Mouse (Mus musculus) kidney, postnatal 4 days (tissue): ENCODE measurements at regions not wholly inside any gene's neighbourhood (a gene's known extent, or its start where the extent isn't known, plus 50 kb on each side); places are given as distances from the start of the nearest gene placed in this dataset.
"Not testable (repeated sequence)": the region's sequence is repeated elsewhere in the genome, so short reads cannot be mapped to it uniquely, and the experiment has no call there.

ENCODE experiments used
- DNase-seq, 2 experiments: peaks; one replicate each; pipeline ENCODE4 v3.0.0; 2021; ENCODE audit warnings: mixed read lengths in 2 of 2

DNA sequence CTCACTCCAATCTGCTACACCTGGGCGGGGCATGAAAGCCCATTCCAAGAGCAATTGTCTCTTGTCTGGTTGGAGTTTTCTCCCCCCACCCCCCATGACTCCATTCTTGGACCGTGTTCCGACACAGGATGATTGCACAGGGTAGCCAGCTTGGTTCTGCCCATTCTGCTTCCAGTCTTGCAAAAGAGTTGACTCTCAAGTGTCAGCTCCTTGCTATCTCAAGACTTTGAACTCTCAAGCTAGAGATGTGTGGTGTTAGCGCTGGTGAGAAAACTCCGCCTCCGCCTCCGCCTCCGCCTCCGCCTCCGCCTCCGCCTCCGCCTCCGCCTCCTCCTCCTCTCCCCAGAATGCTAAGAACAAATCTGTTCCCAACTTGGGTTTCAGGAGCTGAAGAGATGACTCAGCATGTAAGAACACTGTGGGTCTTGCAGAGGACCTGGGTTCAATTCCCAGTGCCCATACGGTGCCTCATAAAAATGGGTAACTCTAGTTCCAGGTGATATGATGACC, 135.1 kb downstream of the Bcat1 start:
- no peak for DNase-seq

DNA sequence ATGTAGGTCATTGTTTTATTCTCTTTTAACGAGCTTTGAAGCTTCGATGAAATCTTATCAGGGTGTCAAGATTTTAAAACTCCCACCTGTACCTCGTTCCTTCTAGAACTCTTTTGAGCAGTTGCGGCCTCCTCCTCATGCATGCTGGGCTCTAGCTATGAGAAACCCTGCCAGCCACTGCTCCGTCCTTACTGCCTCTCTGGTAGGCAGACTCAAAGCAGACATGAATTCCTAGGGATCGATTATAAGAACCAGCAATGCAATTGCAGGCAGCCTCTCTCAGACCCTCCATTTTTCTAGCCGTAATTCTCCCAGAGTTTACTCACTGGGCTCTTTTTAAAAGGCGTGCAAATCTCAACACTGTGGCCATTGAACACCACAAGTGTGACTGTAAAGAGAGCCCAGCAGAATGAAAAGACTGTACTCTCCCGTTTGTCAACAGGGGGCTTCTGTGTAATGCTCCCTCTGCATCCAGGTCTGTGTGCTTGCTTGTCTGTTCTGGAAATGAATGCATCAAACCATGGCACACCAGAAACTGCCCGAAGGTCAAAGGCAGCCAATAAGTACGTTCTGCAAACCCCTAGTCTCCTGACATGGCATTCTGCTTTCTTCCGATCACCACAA, 137.3 kb downstream of the Bcat1 start:
- DNase-seq = no peak

DNA sequence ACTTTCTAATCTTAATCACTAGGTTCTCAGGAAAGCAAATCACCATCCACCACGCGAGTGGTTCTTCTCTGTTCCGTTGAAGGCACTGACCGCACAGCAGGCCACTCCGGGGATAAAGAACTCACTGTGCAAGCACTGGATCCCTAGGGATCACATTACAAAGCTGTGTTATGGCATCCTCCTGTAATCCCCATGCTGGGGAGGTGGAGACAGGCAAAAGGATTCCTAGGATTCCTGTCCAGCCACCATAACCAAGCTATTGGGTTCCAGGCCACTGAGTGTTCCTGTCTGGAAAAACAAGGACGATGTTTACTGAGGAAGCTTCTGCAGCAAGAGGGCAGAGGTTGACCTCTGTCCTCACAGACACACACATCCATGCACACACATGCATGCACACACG, 138.8 kb downstream of the Bcat1 start:
- DNase-seq = no peak

DNA sequence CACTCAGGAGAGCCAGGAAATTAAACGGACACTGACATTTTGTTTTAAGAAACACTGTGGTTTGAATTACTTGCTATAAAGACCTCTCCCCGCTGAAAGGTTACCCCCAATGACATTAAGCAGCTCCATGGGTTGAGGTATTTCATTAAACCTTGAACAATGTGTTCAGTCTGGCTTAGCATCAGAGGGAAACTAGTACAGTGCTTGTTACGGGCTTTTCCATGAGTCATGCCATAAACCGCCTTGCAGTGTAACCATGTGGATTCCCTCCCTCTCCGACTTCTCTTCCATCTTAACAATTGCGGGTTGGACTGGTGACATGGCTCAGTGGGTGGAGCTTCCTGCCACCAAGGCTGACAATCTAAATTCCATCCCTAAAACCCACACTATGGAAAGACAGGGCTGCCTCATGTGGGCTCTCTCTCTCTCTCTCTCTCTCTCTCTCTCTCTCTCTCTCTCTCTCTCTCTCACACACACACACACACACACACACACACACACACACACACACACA, 142.2 kb downstream of the Bcat1 start:
- DNase-seq = no peak

DNA sequence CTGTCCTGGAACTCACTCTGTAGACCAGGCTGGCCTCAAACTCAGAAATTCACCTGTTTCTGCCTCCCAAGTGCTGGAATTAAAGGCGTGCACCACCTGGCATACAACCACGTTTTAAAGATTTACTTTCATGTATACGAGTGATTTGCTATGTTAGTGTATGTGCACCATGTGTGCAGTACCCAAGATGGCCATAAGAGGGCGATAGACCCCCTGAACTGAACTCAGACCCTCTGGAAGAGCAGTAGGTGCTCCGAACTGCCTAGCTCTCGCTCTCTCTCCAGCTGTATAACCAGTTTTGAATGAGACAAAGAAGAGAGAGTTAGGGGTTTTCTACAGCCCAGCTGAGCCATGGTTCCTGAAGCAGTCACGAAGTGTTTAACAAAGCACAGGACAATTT, 143.6 kb downstream of the Bcat1 start:
- DNase-seq = no peak

DNA sequence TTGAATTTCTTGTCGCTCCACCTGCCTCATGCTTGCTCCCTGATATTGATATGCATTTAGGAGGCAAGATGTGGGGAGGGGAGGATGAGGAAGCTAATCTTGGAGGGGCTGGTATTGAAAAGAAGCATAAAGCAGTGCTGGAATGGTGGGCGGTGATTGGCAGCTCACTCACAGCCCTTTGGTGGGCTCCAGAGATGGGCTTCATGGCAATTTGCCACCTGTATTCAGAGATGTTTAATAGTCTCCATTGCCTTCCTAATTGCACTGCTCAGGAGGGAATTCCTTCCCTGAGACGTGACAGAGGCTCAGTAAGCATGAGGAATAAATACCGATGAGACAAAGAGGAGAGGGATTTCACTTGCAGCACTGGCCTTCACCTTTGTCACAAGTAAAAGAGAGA, 146.0 kb downstream of the Bcat1 start:
- no peak for DNase-seq

DNA sequence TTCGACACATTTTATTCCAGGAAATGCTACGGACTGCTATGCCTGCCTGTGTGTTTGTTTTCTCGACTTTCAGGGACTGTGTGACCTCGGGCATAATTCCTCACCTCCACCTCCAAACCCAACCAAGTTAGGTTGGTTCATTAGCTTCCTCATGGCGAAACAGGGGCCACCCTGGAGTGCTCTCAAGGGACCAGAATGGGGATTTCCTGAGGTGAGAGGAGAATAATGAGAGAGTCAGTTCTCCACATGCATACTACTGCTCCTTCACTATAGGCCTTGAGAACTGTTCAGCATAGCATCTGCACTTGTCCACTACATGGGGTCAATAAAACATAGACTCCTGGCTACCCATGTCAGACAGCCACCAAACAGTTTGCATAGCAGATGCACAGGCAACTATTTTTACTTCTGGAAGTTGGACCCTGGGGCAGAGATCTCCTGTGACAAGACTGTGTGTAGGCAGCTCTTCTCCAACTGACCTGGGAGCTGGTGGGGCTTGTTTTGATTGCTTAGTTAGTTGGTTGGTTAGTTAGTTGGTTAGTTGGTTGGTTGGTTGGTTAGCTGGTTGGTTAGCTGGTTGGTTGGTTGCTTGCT, 146.6 kb downstream of the Bcat1 start:
- DNase-seq = no peak

DNA sequence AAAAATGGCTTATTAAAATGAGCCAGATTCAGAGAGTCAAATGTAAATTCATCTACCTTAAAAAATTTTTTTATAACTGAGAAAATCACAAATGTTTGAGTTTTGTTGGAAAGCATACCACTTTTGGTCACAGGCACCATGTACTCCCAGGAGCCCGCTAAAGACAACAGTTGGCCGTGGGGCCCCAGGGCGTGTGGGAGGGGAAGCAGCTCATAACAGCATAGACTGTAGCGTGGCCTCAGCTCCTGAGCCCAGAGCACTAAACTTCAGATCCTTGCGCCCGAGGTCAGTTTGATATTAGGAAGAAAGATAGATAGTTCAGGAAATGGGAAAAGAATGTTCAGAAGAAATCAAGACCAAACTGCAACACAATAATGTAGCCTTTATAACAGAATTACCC, 145.8 kb upstream of the Sox5 start:
- peak; percentile 29 to 36 for DNase-seq

DNA sequence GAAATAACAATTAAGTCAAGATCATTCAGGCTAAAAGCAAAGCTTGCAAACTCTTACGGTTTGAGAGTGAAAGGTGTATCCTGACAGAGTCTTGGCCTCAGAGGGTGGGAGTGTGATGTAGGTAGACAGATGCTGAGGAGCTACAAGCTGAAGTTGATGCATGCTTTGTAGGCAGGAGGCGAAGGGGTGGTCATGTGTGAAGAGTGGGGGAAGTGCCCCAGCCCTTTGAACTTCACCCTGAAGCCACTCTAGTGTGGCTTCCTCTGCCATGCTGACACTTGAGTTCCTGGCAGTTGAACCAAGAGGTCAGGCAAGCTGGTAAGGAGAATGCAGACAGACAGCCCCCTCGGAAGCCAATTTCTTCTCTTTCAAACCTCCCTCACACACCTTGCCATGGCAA, 141.0 kb upstream of the Sox5 start:
- DNase-seq = peak; percentile 9 to 31

DNA sequence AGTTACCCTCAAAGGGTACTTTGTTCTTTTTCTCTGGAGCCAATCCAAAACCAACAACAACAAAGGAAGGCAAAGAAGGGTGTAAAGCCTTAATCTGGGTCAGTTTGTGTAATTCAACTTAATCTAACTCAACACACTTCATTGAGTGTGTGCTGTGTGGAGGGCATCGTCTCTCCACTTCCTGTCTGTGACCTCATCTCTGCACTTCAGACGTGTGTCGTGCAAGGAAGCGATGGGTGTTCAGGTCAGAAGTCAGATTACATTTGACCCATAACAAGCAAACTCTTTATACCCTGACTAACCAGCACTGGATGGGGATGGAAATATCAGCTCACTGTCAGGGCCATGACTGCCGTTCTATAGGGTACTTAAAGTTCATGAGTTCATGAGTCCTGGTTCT, 138.0 kb upstream of the Sox5 start:
- DNase-seq = no peak

DNA sequence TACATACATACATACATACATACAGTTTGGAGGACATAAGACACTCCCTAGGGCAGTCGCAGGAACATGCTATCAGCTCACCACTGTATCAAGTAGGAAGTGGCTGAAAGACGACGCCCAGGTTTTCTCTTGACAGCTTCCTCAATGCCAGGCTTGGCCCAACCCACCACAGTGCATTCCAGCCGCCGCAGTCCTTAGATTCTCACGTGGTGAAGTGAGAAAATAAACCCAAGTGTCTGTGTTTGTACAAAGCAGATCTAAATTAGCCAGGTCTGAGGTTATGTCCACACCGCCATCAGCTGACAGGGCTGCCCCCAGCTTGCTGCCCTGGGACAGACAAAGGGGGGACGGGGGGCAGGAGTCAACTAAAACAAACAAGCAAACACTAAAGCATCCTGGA, 135.4 kb upstream of the Sox5 start:
- peak; percentile 37 to 52 for DNase-seq

DNA sequence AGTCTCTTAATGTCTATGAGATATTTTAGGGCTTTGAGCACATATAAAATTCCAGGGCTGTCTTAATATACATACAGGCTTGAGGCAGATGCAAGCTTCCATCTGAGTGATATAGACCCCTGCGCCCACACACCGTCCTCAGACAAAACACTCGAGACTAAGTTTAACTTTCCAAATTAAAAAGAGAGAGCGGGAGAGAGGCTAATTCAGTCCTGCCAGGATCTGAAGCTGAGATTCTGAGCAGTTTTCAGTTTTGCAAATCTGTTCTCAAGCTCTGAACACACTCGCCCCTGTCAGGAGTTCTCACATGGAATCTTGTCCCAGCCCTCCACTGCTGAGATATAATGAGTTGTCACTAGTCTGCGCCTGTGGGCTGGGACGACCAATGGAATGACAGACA, 130.0 kb upstream of the Sox5 start:
- DNase-seq = no peak

DNA sequence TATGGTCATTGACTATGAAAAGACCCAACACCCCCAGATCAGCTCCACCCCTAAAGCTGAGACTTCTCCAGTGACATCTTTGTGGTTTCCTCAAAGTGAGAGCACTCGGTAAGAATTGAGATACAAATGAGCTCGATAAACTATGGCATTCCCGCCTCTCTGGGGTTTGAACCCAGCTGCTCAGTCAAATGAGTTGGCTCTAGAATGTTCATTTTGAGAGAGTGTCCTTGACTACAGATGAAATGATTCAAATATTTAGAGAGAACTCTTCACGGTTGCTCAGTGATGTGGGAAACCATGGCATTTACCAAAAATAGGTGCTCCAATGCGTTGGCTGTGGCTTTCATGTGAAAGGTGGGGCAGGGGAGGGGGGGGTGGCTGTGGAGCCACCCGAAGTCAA, 128.6 kb upstream of the Sox5 start:
- DNase-seq = no peak

DNA sequence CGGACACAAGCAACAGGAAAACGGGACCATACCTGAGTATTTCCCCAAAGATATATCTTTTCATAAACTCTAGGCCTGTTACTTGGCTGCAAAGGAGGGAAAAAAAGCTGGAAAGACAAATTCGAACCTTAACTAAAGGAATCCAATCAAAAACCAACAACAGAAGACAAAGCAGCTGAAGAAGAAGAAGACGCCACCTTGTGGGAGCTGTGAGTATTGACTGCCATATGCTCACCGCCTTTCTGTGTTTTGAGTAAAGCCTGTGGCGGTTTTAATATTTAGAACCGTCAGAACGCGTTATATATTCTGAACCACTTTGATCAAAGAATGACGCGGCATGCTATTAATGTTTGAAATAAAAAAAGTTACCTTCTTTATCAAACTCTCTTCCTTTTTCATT, 126.9 kb upstream of the Sox5 start:
- DNase-seq = no peak

DNA sequence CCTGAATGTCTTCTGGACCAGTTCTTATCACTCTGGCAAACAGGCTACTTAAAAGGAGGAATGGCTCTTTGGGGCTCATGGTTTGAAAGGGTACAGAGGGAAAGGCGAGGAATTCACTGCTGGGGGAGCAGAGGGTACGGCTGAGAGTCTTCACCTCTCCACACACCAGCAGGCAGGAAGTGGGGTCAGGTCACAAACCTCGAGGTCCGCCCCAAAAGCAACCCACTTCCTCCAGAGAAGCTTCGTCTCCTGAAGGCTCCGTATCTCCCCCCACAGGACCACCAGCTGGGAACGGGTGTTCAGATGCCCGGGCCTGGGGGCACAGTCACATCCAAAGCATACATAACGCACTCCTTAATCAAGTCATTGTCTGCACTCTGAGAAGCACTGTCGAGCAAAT, 121.4 kb upstream of the Sox5 start:
- DNase-seq = no peak

DNA sequence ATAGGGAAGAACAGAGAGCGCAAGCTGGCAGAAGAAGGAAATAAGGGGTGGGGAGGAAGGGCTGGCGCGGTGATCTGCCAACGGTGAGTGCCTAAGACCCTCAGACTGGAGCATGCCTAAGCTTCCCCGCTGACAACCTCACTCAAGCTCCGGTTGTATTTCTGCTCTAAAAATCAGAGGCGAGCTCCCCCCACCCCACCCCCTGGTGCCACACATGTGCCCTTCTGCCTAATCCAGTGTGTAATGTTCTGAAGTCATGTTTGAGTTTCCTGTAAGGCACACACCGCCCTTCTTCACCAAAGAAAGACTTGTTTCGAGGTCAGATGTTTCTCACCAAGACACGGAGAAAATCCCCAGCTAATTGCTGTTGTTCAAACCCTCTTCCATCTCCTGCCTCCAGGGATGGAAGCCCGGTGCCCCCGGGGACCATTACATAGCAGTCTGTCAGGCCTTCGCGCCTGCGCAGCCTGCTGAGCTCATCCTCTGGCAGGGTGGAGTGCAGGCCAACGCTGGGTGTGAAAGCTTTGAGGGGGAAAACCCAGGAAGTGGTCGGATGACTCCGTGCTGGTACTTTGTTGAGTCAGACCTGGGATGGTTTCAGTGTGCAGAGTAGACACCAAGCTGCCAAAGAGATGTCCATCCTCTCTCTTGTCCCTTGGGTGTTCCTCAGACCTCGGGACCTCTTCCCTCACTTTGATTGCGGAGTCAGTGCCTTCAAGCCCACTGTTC, 120.7 kb upstream of the Sox5 start:
- DNase-seq = peak in 1 of 2 experiments; percentile 16

DNA sequence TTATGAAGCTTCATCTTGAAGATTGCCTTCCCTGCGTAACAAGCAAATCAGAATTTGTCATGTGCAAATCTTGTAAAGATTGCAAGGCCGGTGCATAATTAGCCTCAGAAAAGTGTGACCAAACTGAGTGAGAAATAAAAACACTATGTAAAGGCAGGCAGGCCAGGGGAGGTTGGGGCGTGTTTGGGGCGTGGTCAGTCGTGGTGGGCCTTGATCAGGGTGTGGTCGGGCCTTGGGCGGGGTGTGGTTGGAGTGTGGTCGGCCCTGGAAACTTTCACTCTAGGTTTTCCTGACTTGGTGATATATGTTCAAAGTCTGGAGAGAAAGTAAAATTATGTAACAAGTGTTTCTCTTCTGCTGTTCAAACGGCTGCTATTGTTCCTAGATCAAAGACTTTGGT, 120.0 kb upstream of the Sox5 start:
- DNase-seq = no peak

DNA sequence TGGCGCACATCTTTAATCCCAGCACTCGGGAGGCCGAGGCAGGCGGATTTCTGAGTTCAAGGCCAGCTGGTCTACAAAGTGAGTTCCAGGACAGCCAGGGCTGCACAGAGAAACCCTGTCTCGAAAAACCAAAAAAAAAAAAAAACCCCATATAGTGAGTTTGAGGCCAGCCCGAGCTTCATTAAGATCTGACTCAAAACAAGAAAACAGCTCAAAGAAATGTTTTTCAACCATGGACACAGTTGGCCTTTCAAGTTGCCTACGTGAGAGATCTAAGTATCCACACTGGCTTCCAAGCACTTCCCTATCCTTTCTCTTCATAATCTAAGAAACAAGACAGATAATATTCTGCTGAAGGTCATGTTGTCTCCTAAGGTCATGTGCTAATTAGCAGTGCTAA, 119.1 kb upstream of the Sox5 start:
- not testable (repeated sequence) for DNase-seq

DNA sequence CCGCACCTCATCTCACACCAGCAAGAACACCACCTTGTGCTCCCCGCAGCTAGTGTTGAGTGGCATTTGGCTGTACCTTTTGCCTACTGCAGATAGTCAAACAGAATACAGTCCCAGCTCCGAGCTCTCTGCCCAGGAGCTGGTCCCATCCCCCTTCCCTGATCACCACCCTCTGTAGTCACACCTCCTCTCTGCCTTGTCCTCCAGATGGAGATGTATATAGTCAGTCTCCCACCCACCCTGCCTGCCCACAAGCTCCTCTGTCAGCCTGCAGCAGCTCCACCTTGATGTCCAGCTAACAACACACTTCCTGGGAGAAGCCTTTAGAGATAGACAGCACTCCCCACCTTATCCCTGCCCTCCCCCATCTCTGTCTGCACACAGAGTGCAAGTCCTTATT, 115.7 kb upstream of the Sox5 start:
- no peak for DNase-seq

DNA sequence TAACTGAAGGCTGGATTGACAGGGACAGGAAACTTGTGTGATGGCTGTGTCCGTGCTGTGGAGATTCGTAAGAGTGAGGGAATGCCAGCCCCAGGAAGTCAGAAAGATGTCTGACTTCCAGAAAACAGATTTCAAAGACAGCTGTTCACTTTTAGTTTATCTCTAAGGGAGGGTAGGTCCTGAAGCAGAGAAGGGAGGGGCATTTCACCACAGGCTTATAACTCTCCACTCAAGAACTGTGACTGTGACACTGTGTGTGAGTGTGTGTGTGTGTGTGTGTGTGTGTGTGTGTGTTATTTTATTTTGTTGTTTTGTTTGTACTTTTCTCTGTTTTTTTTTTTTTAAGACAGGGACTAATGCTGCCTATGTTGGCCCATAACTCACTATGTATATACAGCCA, 109.1 kb upstream of the Sox5 start:
- no peak for DNase-seq

DNA sequence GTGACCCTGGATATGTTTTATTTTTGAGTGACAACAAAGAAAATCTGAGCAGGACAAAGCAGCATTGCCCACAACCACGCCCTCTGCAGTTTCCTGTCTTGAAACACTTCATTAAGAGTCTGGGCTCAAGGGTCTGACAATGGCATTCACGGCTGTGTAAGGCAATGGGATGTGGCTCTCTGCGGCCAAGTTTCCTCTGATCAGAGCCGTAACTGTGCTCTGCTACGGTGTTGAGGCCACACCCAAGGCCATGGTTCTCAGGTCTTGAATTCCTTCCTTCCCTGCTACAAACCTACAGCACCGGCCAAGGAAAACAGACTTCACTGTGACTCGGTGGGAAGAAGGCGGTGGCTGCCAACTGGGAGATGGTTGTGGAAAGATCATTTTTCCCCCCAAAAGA, 108.4 kb upstream of the Sox5 start:
- DNase-seq = no peak

DNA sequence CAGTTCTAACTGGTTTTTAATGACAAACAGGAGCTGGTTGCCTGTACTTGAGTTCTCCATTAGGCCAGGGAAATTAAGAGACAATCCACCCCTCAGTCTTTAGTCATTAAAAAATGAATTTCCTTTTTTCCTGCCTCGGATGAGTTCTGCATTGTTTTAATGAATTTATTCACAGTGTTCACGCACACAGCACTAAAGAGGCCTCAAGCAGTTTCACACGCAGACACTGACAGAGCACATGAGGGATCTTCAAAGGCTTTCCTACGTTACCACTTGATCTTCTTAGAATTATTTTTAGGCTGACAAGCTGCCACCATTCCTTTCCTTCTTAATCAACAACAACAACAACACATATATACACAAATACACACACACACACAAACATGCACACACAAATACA, 101.3 kb upstream of the Sox5 start:
- DNase-seq = no peak

DNA sequence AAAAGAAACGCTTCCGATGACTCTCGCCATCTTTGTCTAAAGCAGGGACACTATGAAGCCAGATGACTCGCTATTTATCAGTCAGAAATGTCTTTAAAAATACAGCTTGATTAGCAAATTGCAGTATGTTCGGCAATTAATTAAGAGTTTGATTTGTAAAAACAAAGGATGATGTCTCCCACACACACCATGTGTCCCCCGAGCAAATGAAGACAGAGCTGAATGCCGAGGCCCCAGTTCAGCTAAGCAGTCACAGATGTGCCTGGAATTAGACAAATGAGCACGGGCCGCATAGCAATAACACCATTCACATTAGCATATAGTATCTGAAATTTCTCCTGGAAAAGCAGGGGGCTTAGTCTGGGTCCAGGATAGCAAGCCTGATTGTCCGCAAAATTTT, 98.3 kb upstream of the Sox5 start:
- no peak for DNase-seq

DNA sequence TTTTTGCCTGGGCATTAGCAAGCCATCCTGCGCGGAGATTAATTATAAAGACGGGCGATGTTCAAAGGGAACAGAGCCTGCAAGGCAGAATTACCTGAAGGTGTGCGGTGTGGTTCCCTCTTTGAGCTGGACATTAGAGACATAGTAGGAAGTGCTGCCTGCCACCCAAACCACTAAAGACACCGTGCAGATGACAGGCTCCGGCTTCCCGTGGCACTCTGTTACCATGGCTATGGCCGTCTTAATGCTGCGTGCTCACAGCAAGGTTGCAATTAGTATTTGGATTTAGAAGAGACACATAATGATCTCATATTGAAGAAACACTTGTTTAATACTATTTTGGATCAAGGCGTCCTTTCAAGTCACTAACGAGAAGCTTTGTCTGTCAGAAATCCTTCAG, 95.0 kb upstream of the Sox5 start:
- no peak for DNase-seq
